Mouse (Mus musculus) frontal cortex, postnatal 14 days (tissue): ENCODE data around the gene Gm5767.
"Not testable (repeated sequence)": the region's sequence is repeated elsewhere in the genome, so short reads cannot be mapped to it uniquely, and the experiment has no call there.

Experiments
- DNase-seq, 2 experiments: peaks; one replicate each; pipeline ENCODE4 v3.0.0; 2022; ENCODE audit warnings: low spot score in 2 of 2

Gm5767 gene

GRCm38 (mm10) chr16:8711998-8712397 lies 31.4 kb downstream of the Gm5767 start:
- no peak for DNase-seq

GRCm38 (mm10) chr16:8714851-8715250 lies 34.3 kb downstream of the Gm5767 start:
- no peak for DNase-seq

GRCm38 (mm10) chr16:8715513-8716080 lies 35.0 kb downstream of the Gm5767 start:
- no peak for DNase-seq

GRCm38 (mm10) chr16:8716300-8716699 lies 35.7 kb downstream of the Gm5767 start:
- no peak for DNase-seq

- no peak for DNase-seq
Measured at GRCm38 (mm10) chr16:8717744-8718143, 37.2 kb downstream of the Gm5767 start.

- DNase-seq: no peak
Measured at GRCm38 (mm10) chr16:8720447-8720846, 39.9 kb downstream of the Gm5767 start.

- no peak for DNase-seq
Measured at GRCm38 (mm10) chr16:8724031-8724430, 43.5 kb downstream of the Gm5767 start.

GRCm38 (mm10) chr16:8725807-8726206 lies 45.2 kb downstream of the Gm5767 start:
- DNase-seq: no peak

GRCm38 (mm10) chr16:8728111-8728748 lies 47.7 kb downstream of the Gm5767 start:
- DNase-seq: no peak

GRCm38 (mm10) chr16:8731630-8732029 lies 51.1 kb downstream of the Gm5767 start:
- DNase-seq: no peak

- DNase-seq: not testable (repeated sequence)
Measured at GRCm38 (mm10) chr16:8732450-8732849, 51.9 kb downstream of the Gm5767 start.
